Comparison of ENCODE assay signal across 7 mouse cellular contexts in the genomic region with DNA sequence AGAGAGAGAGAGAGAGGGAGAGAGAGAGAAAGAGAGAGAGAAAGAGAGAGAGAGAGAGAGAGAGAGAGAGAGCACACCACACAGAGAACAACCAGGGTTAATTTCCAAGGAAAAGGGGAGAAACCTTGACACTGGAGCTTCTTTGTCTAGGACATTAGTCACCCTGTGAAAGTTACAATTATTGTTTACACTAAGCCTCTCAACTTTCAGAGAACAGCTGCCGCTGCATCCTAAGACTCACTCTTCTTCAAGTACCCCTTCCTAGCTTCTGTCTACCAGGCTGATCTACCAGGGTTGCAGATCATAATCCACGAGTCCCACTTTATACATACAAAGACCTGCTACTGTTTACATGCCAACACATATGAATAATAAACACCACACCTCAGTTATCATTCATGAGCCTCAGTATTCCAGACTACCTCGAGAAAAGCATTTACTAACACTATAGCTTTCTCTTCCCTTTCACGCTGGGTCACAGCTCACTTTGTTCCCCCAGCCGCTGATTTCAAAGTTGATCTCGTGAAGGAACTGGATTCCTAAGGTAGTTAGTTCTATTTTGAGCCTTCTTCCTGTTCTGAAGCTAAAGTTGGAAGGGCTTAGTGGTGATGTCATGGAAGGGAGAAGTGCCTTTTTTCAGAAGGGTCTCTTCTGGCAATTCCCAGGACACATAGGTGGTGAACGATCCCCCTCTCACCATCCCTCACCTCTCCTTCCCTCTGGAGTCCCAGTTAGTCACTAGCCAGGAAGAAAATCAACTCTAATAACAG.
A peak's percentile ranks its signal among the peaks of the same experiment; 100 is the strongest.
DNase-seq lines count a peak whose midpoint lies in the region; ATAC-seq and TF ChIP-seq lines count a peak whose summit lies in the region.

No protein-coding gene starts in this region.

- H3K9me3 ChIP-seq in ES-E14 (ENCODE audit: control insufficient read depth, insufficient read depth, low read depth, low read length) = no peaks in the 10 kb centered on the region
- H3K9me3 ChIP-seq in heart, embryonic 15.5 days (replicated peaks) = no peaks in the 10 kb centered on the region

- H3K4me1 ChIP-seq in ES-E14 (ENCODE audit: control insufficient read depth in 2 of 2, insufficient read depth in 2 of 2, low read length in 2 of 2, poor library complexity in 1 of 2) = 0 out of 4 replicates have a peak, but pooled peaks cover 0 to 4% of the 10 kb centered on the region in 2 experiments
- H3K4me1 ChIP-seq in heart, embryonic 15.5 days (replicated peaks) = peaks cover 15% of the 10 kb centered on the region

- peak overlapping the region; percentile 93 for H3K4me2 ChIP-seq in heart, embryonic 15.5 days

- in situ Hi-C loops in ES-E14 (cut with MboI; ENCODE audit: low sequenced_read_pairs in 2 of 2, unreplicated experiment in 2 of 2) = no loop called here

- peak; percentile 40 for DNase-seq in 3T3-L1 (ENCODE audit: low read depth, low spot score)
- no peak for DNase-seq in ES-E14 (ENCODE audit: low read depth, low spot score)
- DNase-seq in embryo, embryonic 10.5 days (ENCODE audit: low spot score) = no peak
- no peak for DNase-seq in kidney, postnatal 10 days
- DNase-seq in kidney, postnatal 14 days = no peak

- WGBS in heart, embryonic 15.5 days = 15% methylated on average over 7 of the region's 7 CpGs
- 16% methylated on average over 6 of the region's 7 CpGs for WGBS in macrophage (ENCODE audit: missing documents)

- H3K36me3 ChIP-seq in ES-E14 (ENCODE audit: control insufficient read depth, insufficient read depth, low read length, poor library complexity, severe bottlenecking) (no peaks in the 10 kb centered on the region), macrophage (ENCODE audit: inconsistent target) (peaks cover 15% of the 10 kb centered on the region)
- no peaks in the 10 kb centered on the region for H3K36me3 ChIP-seq in heart, embryonic 15.5 days

- H3K27me3 ChIP-seq in heart, embryonic 15.5 days = no peaks in the 10 kb centered on the region

- H3K79me2 ChIP-seq in macrophage (ENCODE audit: inconsistent target) = peaks cover 66% of the 10 kb centered on the region

- H3K9ac ChIP-seq in ES-E14 (ENCODE audit: insufficient read depth, low read depth, low read length, poor library complexity, severe bottlenecking) = no peak overlapping the region
- H3K9ac ChIP-seq in heart, embryonic 15.5 days = peak overlapping the region; percentile 85; the same call in 1 of the 2 replicates

- no peak for ATAC-seq in heart, embryonic 15.5 days (replicated peaks; ENCODE audit: insufficient number of reproducible peaks, insufficient read depth, low FRiP score, low read depth)

- H3K4me3 ChIP-seq in ES-E14 (ENCODE audit: insufficient read depth in 1 of 2, low read depth in 1 of 2, low read length in 2 of 2, poor library complexity in 1 of 2, severe bottlenecking in 1 of 2) = peak overlapping the region; percentile 83 to 93
- peak overlapping the region; percentile 75 for H3K4me3 ChIP-seq in heart, embryonic 15.5 days
- peak overlapping the region; percentile 88 for H3K4me3 ChIP-seq in macrophage (ENCODE audit: inconsistent target)

- H3K27ac ChIP-seq in ES-E14 (ENCODE audit: insufficient read depth, low read depth, low read length, poor library complexity, severe bottlenecking) = no peak overlapping the region; the same call in 1 of the 2 replicates
- peak overlapping the region; percentile 94 for H3K27ac ChIP-seq in heart, embryonic 15.5 days
- peak overlapping the region; percentile 66 for H3K27ac ChIP-seq in macrophage

TF ChIP-seq in ES-E14, 5 proteins besides CTCF, POLR2A, EP300 and RAD21:
- TF ChIP-seq MAFK (IDR thresholded peaks at IDR 0.05; ENCODE audit: insufficient read depth, low read depth, low read length) = no peak
- no peak for TF ChIP-seq ZNF384 (IDR thresholded peaks at IDR 0.05; ENCODE audit: low read depth, low read length)
TF ChIP-seq in ES-E14: peak in this region for 0.
